Mouse (Mus musculus) lung, adult 2 months (tissue): Measurements from ENCODE around the gene Sfrp4.

Experiments
- CTCF ChIP-seq: fragments of 200-500 bp; IDR thresholded peaks from 2 replicates; pipeline ENCODE4 v1.5.1; 2011; ENCODE audit warnings: mild to moderate bottlenecking, low read length, control low read depth; ENCODE audit not compliant: insufficient read depth
- POLR2A ChIP-seq: fragments of 200-500 bp; IDR thresholded peaks from 2 replicates; pipeline ENCODE4 v1.6.1; 2011; ENCODE audit warnings: low read depth, mild to moderate bottlenecking, control low read depth, low read length, borderline replicate concordance; ENCODE audit errors: extremely low read depth

DNA sequence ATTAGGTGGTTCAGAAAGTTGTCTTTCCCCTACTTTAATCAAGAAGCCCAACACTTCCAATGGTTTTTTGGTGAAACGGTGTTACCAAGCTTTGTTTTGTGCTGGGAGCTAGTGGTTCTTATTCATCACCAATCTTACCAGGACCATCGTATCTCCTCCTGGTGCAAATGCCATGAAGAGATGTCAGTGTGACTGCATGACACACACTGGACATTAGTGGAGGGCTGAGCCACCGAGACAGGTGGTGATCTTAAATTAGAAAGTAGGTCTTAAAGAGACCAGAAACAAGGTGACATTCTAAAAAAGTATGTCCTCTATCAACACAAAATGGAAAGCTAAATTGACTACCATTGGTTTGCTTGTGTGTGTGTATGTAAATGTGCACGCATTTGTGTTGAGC is 4.8 kb upstream of the Sfrp4 start:
- TF ChIP-seq CTCF (no peak), POLR2A (no peak)
